ENCODE assay signal across 11 mouse cellular contexts in the genomic region with DNA sequence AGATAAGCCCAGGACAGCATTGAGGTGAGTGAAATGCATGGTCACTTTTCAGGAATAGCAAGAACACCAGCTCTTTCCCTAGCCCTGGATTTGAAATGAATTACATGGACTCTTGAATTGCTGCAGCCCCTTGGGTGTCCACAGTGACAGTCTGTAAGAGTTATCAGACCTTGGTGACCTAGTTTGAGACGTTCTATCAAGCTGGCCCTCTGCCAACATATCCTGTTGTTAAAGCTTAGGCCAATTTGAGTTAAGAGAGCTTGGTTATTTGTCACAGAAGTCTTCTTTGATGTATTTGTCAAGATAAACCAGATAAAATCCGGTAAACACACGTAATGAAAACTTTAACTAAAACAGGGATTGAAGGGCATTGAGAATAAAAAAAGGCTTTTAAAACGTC.
DNase-seq lines count a peak whose midpoint lies in the region.
"Had no signal": no experiment of that assay in that cellular context is flagged by ENCODE, and none has a peak within 500 bp of the region (broad histone marks: within the 10 kb centered on the region; RNA-seq: fewer than 3 reads in every experiment).

No protein-coding gene starts in this region.

- DNase-seq in adrenal gland, adult (ENCODE audit: inconsistent age in 2 of 2, low spot score in 1 of 2), result peak; percentile 15 to 66
- no peak for DNase-seq in adrenal gland, postnatal 4 days (ENCODE audit: low spot score in 2 of 2)
- DNase-seq in lung, postnatal 10 days, result peak; percentile 2
- DNase-seq in lung, adult 18-20 months, result no peak
- peak; percentile 2 for DNase-seq in adrenal gland, adult 2 months
- peak; percentile 1 for DNase-seq in adrenal gland, postnatal 25 days
- no peak for DNase-seq in ovary, postnatal 36 days (ENCODE audit: low spot score)
- DNase-seq: B cell, adult 2 months; cerebellum, adult 2 months; gastrocnemius, postnatal 10 days; heart, adult 18-20 months had no signal

Comparison
In these comparisons a context has a peak if more than half of its experiments do, and no peak if none do; other contexts are left out.
1. DNase-seq: peak in adrenal gland, adult (2 of 2), lung, postnatal 10 days (single experiment), adrenal gland, adult 2 months (single experiment) and adrenal gland, postnatal 25 days (single experiment); none in adrenal gland, postnatal 4 days (0 of 2), lung, adult 18-20 months (0 of 2) and ovary, postnatal 36 days (single experiment).